ENCODE assay signal across 10 mouse cellular contexts in genomic region chr16:92475093-92475860, GRCm38 (mm10). TPM values are rescaled to one million over a fixed set of nuclear protein-coding genes. Genes with fewer than 3 reads are reported as not detected.
DNase-seq lines count a peak whose midpoint lies in the region; ATAC-seq and TF ChIP-seq lines count a peak whose summit lies in the region.
"Had no signal": no experiment of that assay in that cellular context is flagged by ENCODE, and none has a peak within 500 bp of the region (broad histone marks: within the 10 kb centered on the region; RNA-seq: fewer than 3 reads in every experiment).

No protein-coding gene starts in this region.

- WGBS in heart, embryonic 12.5 days, result 32% methylated on average over 25 of the region's 25 CpGs
- 53% methylated on average over 25 of the region's 25 CpGs for WGBS in lung, embryonic 15.5 days
- WGBS in cerebellum, adult 2 months, result 61% methylated on average over 25 of the region's 25 CpGs

- H3K27me3 ChIP-seq in heart, embryonic 12.5 days (replicated peaks), result peaks cover 17% of the 10 kb centered on the region
- peaks cover 21% of the 10 kb centered on the region for H3K27me3 ChIP-seq in lung, embryonic 15.5 days
- no peaks in the 10 kb centered on the region for H3K27me3 ChIP-seq in cerebellum, adult 2 months (ENCODE audit: control insufficient read depth, insufficient read depth, low read length)

- H3K9ac ChIP-seq in heart, embryonic 12.5 days, result no peak overlapping the region
- no peak overlapping the region for H3K9ac ChIP-seq in lung, embryonic 15.5 days
- H3K9ac ChIP-seq: limb, embryonic 15.5 days had no signal

- H3K4me2 ChIP-seq in heart, embryonic 12.5 days, result peak overlapping the region; percentile 54
- peak overlapping the region; percentile 18; the same call in 1 of the 2 replicates for H3K4me2 ChIP-seq in lung, embryonic 15.5 days
- H3K4me2 ChIP-seq: limb, embryonic 15.5 days had no signal

- 0 out of 2 replicates have a peak, but pooled peaks cover 5% of the 10 kb centered on the region for H3K4me1 ChIP-seq in heart, embryonic 12.5 days (replicated peaks)
- H3K4me1 ChIP-seq in lung, embryonic 15.5 days, result peaks cover 20% of the 10 kb centered on the region
- H3K4me1 ChIP-seq in cerebellum, adult 2 months (ENCODE audit: control insufficient read depth, insufficient read depth, low read length), result no peaks in the 10 kb centered on the region

- H3K9me3 ChIP-seq in heart, embryonic 12.5 days (replicated peaks), result no peaks in the 10 kb centered on the region
- H3K9me3 ChIP-seq in lung, embryonic 15.5 days, result no peaks in the 10 kb centered on the region
- H3K9me3 ChIP-seq: limb, embryonic 15.5 days had no signal

- TF ChIP-seq POLR2A in cerebellum, adult 2 months (IDR thresholded peaks at IDR 0.05; ENCODE audit: borderline replicate concordance, insufficient read depth, low read length), result no peak

- H3K4me3 ChIP-seq in heart, embryonic 12.5 days, result peak overlapping the region; percentile 28
- H3K4me3 ChIP-seq in lung, embryonic 15.5 days, result no peak overlapping the region
- H3K4me3 ChIP-seq in cerebellum, adult 2 months (replicated peaks; ENCODE audit: insufficient read depth, low read depth, low read length), result no peak overlapping the region
- no peak overlapping the region for H3K4me3 ChIP-seq in layer of hippocampus, adult 2 months
- H3K4me3 ChIP-seq: limb, embryonic 15.5 days had no signal

- DNase-seq in heart, adult 8-10 months (ENCODE audit: low spot score), result no peak
- peak; percentile 92 for DNase-seq in ES-CJ7 (ENCODE audit: low read depth, low spot score)
- peak; percentile 70 for DNase-seq in heart, postnatal 4 days
- no peak for DNase-seq in cerebellum, adult 2 months
- no peak for DNase-seq in adrenal gland, postnatal 25 days
- DNase-seq in layer of hippocampus, adult 2 months (ENCODE audit: low spot score in 2 of 2), result no peak
- DNase-seq: cerebellum, postnatal 10 days had no signal

- TF ChIP-seq CTCF in cerebellum, adult 2 months (IDR thresholded peaks at IDR 0.05; ENCODE audit: borderline replicate concordance, insufficient read depth, low read depth, low read length), result no peak
- no peak for TF ChIP-seq CTCF in layer of hippocampus, adult 2 months (conservative IDR thresholded peaks at IDR 0.05)

- H3K36me3 ChIP-seq in heart, embryonic 12.5 days, result no peaks in the 10 kb centered on the region
- no peaks in the 10 kb centered on the region for H3K36me3 ChIP-seq in lung, embryonic 15.5 days
- H3K36me3 ChIP-seq: limb, embryonic 15.5 days had no signal

- ATAC-seq in heart, embryonic 12.5 days (ENCODE audit: insufficient number of reproducible peaks, low FRiP score), result peak; percentile 89
- ATAC-seq in lung, embryonic 15.5 days (ENCODE audit: borderline replicate concordance, extremely low read depth, low FRiP score, low TSS enrichment), result peak; percentile 37; the same call in 1 of the 2 replicates

- no peak overlapping the region for H3K27ac ChIP-seq in heart, embryonic 12.5 days (ENCODE audit: poor library complexity, severe bottlenecking)
- no peak overlapping the region for H3K27ac ChIP-seq in lung, embryonic 15.5 days
- no peak overlapping the region for H3K27ac ChIP-seq in cerebellum, adult 2 months (ENCODE audit: insufficient read depth, low read length)
- no peak overlapping the region for H3K27ac ChIP-seq in layer of hippocampus, adult 2 months
- H3K27ac ChIP-seq: limb, embryonic 15.5 days had no signal

RNA-seq across cellular contexts. Expression of gene Rcan1, which starts 4.6 kb away (rescaled TPM):
- polyA plus RNA-seq in heart, embryonic 12.5 days (2016; fragmentation: Nextera tagmentation; extraction: Ambion mirVana), result 148 and 153 TPM in 2 replicates
- total RNA-seq in heart, adult 8-10 months (2022), result 100 to 1,000 TPM in 1 of 4 experiments, 10 to 100 TPM in 3; 51.0 to 123 (median 71.2) TPM
- 100 to 1,000 TPM; 117 to 127 TPM for total RNA-seq in heart, postnatal 4 days (2021)
- 47.9 and 51.4 TPM in 2 replicates for polyA plus RNA-seq in lung, embryonic 15.5 days (2015; fragmentation: Nextera tagmentation; extraction: Ambion mirVana)
- polyA plus RNA-seq in cerebellum, adult 2 months (2012; rRNA removed), result 32.1 and 35.8 TPM in 2 replicates
- total RNA-seq in adrenal gland, postnatal 25 days (2021), result 14.7 and 16.2 TPM in 2 replicates
- 10 to 100 TPM; 41.8 to 42.1 TPM for total RNA-seq in layer of hippocampus, adult 2 months (2021)

RNA-seq across cellular contexts. Expression of gene Clic6, which starts 10.3 kb away (rescaled TPM):
- 1.7 and 1.8 TPM in 2 replicates for polyA plus RNA-seq in heart, embryonic 12.5 days (2016; fragmentation: Nextera tagmentation; extraction: Ambion mirVana)
- total RNA-seq in heart, adult 8-10 months (2022), result under 1 TPM; 0.34 to 0.63 (median 0.41) TPM
- total RNA-seq in heart, postnatal 4 days (2021), result 1 to 10 TPM; 1.0 to 1.8 TPM
- polyA plus RNA-seq in lung, embryonic 15.5 days (2015; fragmentation: Nextera tagmentation; extraction: Ambion mirVana), result 22.1 and 22.2 TPM in 2 replicates
- 7.9 and 14.7 TPM in 2 replicates for polyA plus RNA-seq in cerebellum, adult 2 months (2012; rRNA removed)
- total RNA-seq in adrenal gland, postnatal 25 days (2021), result not detected in 2 replicates
- 1 to 10 TPM in 1 of 2 experiments, under 1 TPM in 1; 0.69 to 2.2 TPM for total RNA-seq in layer of hippocampus, adult 2 months (2021)

Comparison
In these comparisons a context has a peak if more than half of its experiments do, and no peak if none do; other contexts are left out.
1. DNase-seq: peak in ES-CJ7 (single experiment) and heart, postnatal 4 days (single experiment); none in heart, adult 8-10 months (single experiment), cerebellum, adult 2 months (0 of 2), adrenal gland, postnatal 25 days (single experiment) and layer of hippocampus, adult 2 months (0 of 2).